Mouse (Mus musculus) intestine, embryonic 16.5 days (tissue): ENCODE measurements around the gene H2-M3. TPM values are rescaled to one million over a fixed set of nuclear protein-coding genes. Genes with fewer than 3 reads are reported as not detected.

Experiments
- ATAC-seq: fragments of 200-750 bp; cut with Nextera tagmentation; 2 replicates; pipeline ENCODE4 v1.8.0; 2017; ENCODE audit warnings: moderate TSS enrichment, moderate library complexity
- H3K27ac ChIP-seq: fragments of 300-500 bp; sonication (generic); 2 replicates; pipeline ENCODE4 v1.5.1; 2014; ENCODE audit warnings: mild to moderate bottlenecking, low read length
- H3K27me3 ChIP-seq: fragments of 300-500 bp; sonication (generic); replicated peaks from 2 replicates; pipeline ENCODE4 v1.6.1; 2014; ENCODE audit warnings: low read length, control low read depth, mixed read lengths; ENCODE audit not compliant: control insufficient read depth, insufficient read depth
- H3K36me3 ChIP-seq: fragments of 300-500 bp; sonication (generic); 2 replicates; pipeline ENCODE4 v1.6.1; 2014; ENCODE audit warnings: low read length, control low read depth; ENCODE audit not compliant: control insufficient read depth, insufficient read depth
- H3K4me1 ChIP-seq: fragments of 300-500 bp; sonication (generic); 2 replicates; pipeline ENCODE4 v1.6.1; 2014; ENCODE audit warnings: low read length, control low read depth, mixed read lengths; ENCODE audit not compliant: control insufficient read depth, insufficient read depth
- H3K4me2 ChIP-seq: fragments of 300-500 bp; sonication (generic); 2 replicates; pipeline ENCODE4 v1.6.1; 2014; ENCODE audit warnings: low read depth, low read length, control low read depth
- H3K4me3 ChIP-seq: fragments of 300-500 bp; sonication (generic); 2 replicates; pipeline ENCODE4 v1.5.1; 2014; ENCODE audit warnings: mild to moderate bottlenecking, low read length
- H3K9ac ChIP-seq: fragments of 300-500 bp; sonication (generic); 2 replicates; pipeline ENCODE4 v1.6.1; 2014; ENCODE audit warnings: low read depth, low read length
- H3K9me3 ChIP-seq: fragments of 300-500 bp; sonication (generic); 2 replicates; pipeline ENCODE4 v1.6.1; 2016; ENCODE audit warnings: low read length, control low read depth; ENCODE audit not compliant: control insufficient read depth
- WGBS: fragments of 180-500 bp; shearing (Covaris S2); extraction: QIAGEN DNeasy Blood & Tissue Kit; methylation state at CpG from one replicate; pipeline ENCODE4 v1.1.7; 2014; 5-methylcytosine and 5-hydroxymethylcytosine counted together
- polyA plus RNA-seq: library from polyadenylated mRNA; unstranded; fragments of >200 nt; fragmentation: Nextera tagmentation; extraction: Ambion mirVana; gene quantifications from 2 replicates; pipeline ENCODE4 v1.2.1, GENCODE M21; 2015

The H2-M3 gene
- polyA plus RNA-seq, 1 experiment from 2014 or later, result 5.2 TPM

DNA sequence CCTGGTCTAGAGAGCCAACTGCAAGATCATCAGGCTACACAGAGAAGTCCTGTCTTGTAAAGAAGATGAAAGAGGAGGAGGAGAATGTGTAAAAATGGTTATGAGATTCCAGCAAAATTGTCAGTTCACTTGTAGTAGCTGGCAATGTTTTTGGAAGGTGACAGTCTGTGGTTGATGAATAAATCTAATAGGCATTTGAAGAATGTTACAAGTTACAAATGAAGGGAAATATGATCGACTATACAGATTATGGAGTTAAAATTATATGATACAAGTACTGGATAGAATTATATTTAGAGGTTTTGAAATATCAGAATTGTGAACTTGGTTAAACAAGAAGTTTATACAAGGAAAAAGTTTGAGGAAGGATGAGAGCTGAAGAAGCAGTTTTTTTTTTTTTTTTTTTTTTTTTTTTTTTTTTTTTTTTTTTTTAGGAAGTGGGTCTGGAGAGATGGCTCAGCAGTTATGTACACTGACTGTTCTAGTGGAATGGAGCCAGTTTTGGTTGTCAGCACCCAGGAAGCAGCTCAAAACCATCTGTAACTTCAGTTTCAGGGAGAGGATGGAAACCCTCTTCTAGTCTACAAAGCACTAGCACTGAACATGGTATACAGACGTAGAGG, 5.7 kb downstream of the H2-M3 start:
- H3K9me3 ChIP-seq, result no peaks in the 10 kb centered on the region
- H3K36me3 ChIP-seq, result no peaks in the 10 kb centered on the region
- 82% methylated on average over 2 of the region's 2 CpGs for WGBS
- no peaks in the 10 kb centered on the region for H3K4me1 ChIP-seq
- no peaks in the 10 kb centered on the region for H3K27me3 ChIP-seq
- no peak overlapping the region for H3K4me2 ChIP-seq
- H3K27ac ChIP-seq, result no peak overlapping the region
- no peak for ATAC-seq
- H3K9ac ChIP-seq, result no peak overlapping the region
- no peak overlapping the region for H3K4me3 ChIP-seq

DNA sequence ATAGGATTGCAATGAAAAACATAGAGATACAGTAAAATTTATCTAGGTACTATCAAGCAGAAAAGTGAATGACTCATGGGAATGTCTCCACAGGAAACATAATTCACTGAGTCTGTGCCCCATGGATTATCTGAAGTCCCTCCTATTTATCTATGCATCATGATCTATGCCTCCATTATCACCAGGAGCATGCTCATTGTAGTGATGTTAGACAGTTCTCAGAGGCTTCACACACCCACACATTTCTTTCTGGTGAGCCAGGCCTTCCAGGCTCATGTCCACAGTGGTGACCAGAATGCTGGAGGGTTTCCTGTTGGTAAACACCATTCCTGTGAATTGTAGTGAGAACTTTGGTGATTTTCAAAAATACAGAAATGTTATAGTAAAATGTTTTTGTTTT, 6.6 kb downstream of the H2-M3 start:
- H3K4me2 ChIP-seq, result no peak overlapping the region
- no peak overlapping the region for H3K27ac ChIP-seq
- ATAC-seq, result no peak
- no peaks in the 10 kb centered on the region for H3K4me1 ChIP-seq
- H3K4me3 ChIP-seq, result no peak overlapping the region
- no peak overlapping the region for H3K9ac ChIP-seq
- H3K36me3 ChIP-seq, result no peaks in the 10 kb centered on the region
- no peaks in the 10 kb centered on the region for H3K9me3 ChIP-seq
- H3K27me3 ChIP-seq, result no peaks in the 10 kb centered on the region

DNA sequence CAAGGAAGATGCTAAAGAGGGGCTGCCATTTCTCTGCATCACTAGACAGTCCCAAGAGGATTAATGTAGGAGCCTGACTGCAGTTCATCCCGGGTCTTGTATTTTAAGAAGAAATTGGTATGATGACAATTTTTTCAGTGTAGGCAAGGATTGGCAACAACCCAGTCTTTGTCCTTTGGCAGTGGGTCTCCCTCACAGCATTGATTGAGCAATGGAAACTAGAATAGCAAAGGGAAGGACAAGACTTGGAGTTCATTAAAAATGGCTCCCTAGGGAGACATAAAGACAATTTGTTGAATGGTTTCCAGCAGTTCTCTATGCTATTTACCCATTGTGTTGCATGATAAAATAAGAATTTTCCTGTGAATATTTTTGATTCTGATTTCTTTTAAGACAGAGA, 10.3 kb downstream of the H2-M3 start:
- H3K9me3 ChIP-seq, result no peaks in the 10 kb centered on the region
- H3K27me3 ChIP-seq, result no peaks in the 10 kb centered on the region
- 90% methylated on average over 1 of the region's 1 CpGs for WGBS
- no peaks in the 10 kb centered on the region for H3K4me1 ChIP-seq
- no peak overlapping the region for H3K4me3 ChIP-seq
- H3K27ac ChIP-seq, result no peak overlapping the region
- no peaks in the 10 kb centered on the region for H3K36me3 ChIP-seq
- H3K4me2 ChIP-seq, result no peak overlapping the region
- no peak overlapping the region for H3K9ac ChIP-seq
- no peak for ATAC-seq

DNA sequence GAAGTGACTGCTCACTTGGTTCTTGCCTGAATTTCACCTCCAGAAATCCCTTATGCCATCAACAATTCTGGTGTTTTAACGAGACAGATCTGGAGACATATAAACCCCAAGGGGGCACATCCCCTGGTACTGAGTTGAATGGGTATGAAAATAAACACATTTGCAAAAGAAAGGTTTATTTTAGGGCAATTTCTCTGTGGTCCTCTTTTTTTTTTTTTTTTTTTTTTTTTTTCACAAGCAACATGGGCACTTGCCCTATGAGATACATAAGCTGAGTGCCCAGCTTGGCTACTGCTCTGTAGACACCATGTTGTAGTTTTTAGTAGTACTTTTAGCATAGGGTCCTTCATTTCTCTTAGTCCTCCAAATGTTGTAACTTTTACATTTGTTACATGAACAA, 13.3 kb downstream of the H2-M3 start, which contains the start of gene Olfr99:
Olfr99 (minus strand) TSS at position 101 of the 400 bp plus-strand sequence.
- no peak for ATAC-seq
- WGBS, result 77% methylated on average over 1 of the region's 1 CpGs
- H3K27ac ChIP-seq, result no peak within 1 kb of the TSS

DNA sequence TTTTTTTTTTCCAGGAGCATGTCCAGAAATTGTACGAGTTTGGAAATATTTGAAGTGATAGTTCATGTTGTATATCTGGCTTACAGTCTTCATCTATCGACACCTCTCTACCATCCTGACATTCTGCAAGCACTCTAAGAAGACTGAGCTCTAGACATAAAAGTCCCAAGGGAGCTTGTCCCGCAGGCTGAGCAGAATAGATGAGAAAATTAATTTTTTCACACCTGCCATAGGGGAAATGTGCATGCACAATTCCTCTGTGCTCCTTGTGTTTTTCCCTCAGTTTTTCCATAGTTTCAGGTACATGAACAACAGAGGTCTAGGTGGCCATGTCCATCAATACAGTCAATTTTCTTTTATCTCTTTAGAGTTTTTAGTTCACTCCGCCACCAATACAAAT, 34.2 kb downstream of the H2-M3 start, which contains the start of gene Olfr101:
Olfr101 (minus strand) TSS at position 101 of the 400 bp plus-strand sequence.
- 84% methylated on average over 4 of the region's 4 CpGs for WGBS

More for the DNA sequence above, 13.3 kb downstream of the H2-M3 start, which contains the start of gene Olfr99:
- Histone ChIP-seq H3K9ac (no peak within 1 kb of the TSS), H3K4me3 (no peak within 1 kb of the TSS), H3K4me1 (no peaks in the 10 kb centered on the region), H3K36me3 (no peaks in the 10 kb centered on the region), H3K9me3 (no peaks in the 10 kb centered on the region), H3K4me2 (no peak within 1 kb of the TSS), H3K27me3 (no peaks in the 10 kb centered on the region)

DNA sequence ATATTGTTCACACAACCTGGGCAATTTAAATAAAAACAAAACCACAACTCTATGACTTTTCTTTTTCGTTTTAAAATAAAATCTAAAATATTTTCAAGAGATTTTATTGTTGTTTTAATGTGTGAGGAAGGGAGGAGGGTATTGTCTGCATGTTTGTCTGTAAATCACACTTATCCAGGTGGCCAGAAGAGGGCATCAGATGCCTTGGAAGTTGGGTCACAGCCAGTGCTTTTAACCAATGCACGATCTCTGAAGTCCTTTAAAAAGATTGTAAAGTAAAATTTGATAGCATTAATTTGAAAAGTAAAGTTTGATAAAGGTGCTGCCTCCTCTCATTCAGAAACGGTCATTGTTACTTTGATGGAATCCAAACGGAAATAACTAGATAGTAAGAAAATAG, 38.5 kb downstream of the H2-M3 start:
- Histone ChIP-seq H3K27ac (no peak overlapping the region), H3K9me3 (no peaks in the 10 kb centered on the region), H3K27me3 (no peaks in the 10 kb centered on the region), H3K4me3 (no peak overlapping the region), H3K36me3 (no peaks in the 10 kb centered on the region), H3K4me2 (no peak overlapping the region), H3K9ac (no peak overlapping the region), H3K4me1 (no peaks in the 10 kb centered on the region)
- ATAC-seq, result no peak
- 43% methylated on average over 4 of the region's 4 CpGs for WGBS

More for the DNA sequence above, 34.2 kb downstream of the H2-M3 start, which contains the start of gene Olfr101:
- Histone ChIP-seq H3K4me3 (no peak within 1 kb of the TSS), H3K27me3 (no peaks in the 10 kb centered on the region), H3K9me3 (no peaks in the 10 kb centered on the region), H3K36me3 (no peaks in the 10 kb centered on the region), H3K4me2 (no peak within 1 kb of the TSS), H3K9ac (no peak within 1 kb of the TSS), H3K4me1 (no peaks in the 10 kb centered on the region), H3K27ac (no peak within 1 kb of the TSS)
- no peak for ATAC-seq

DNA sequence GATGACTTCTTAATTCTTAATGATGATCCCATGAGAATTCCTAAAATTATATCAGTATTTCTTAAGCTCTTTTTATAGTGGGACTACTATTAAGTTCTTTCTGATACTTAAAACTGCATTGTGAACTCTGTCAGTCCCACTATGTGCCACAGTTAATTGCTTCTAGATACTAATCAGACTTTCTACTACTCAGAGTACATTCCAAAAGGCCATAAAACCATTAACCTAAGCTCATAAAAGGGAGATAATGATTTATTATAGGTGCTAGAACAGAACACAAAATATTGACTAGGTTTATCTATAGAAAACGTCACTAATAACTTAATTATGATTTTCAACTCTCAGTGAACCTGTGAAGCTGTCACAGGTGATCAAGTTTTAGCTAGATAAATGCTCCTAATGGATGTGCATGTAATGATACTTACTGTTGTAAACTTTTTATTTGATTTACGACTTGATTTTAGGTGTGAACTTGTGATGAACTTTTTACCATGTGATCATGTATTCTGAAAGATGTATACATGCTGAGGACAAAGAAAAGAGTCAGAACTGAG, 40.2 kb downstream of the H2-M3 start:
- WGBS, result 25% methylated on average over 2 of the region's 2 CpGs
- Histone ChIP-seq H3K27ac (no peak overlapping the region), H3K4me2 (no peak overlapping the region), H3K36me3 (no peaks in the 10 kb centered on the region), H3K27me3 (no peaks in the 10 kb centered on the region), H3K4me1 (no peaks in the 10 kb centered on the region), H3K9ac (no peak overlapping the region), H3K9me3 (no peaks in the 10 kb centered on the region), H3K4me3 (no peak overlapping the region)
- peak; percentile 94 for ATAC-seq

DNA sequence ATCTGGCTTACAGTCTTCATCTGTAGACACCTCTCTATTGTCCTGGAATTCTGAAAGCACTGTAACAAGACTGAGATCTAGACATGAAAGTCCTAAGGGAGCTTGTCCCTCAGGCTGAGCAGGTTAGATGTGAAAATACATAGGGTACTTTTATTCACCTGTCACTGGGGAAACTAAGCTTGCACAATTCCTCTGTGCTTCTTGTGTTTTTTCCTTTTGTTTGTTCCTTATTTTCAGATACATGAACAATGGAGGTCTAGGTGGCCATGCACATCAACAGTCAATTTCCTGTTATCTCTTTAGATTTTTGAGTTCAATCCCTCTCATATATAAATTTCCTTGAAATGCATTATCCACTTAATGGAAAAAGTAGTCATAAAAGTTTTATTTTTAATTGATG, 46.9 kb downstream of the H2-M3 start, which contains the start of gene Olfr102:
Olfr102 (minus strand) TSS at position 101 of the 400 bp plus-strand sequence.
- Histone ChIP-seq H3K27me3 (no peaks in the 10 kb centered on the region), H3K4me3 (no peak within 1 kb of the TSS), H3K27ac (no peak within 1 kb of the TSS), H3K4me2 (no peak within 1 kb of the TSS), H3K9me3 (no peaks in the 10 kb centered on the region), H3K9ac (no peak within 1 kb of the TSS), H3K36me3 (no peaks in the 10 kb centered on the region), H3K4me1 (no peaks in the 10 kb centered on the region)
- ATAC-seq, result no peak
